Mouse (Mus musculus) urinary bladder, postnatal 4 days (tissue): Measurements from ENCODE around the gene Micall2.
A peak's percentile ranks its signal among the peaks of the same experiment; 100 is the strongest.
"Not testable (repeated sequence)": the region's sequence is repeated elsewhere in the genome, so short reads cannot be mapped to it uniquely, and the experiment has no call there.

Source experiments
- DNase-seq, 2 experiments: peaks; one replicate each; pipeline ENCODE4 v3.0.0; 2021 to 2022; ENCODE audit warnings: low spot score in 2 of 2

The Micall2 gene

GRCm38 (mm10) chr5:139735677-139736503, at the start of gene Micall2:
TSS of gene Micall2 (minus strand) at chr5:139736336.
- DNase-seq, result peak; percentile 97

DNA sequence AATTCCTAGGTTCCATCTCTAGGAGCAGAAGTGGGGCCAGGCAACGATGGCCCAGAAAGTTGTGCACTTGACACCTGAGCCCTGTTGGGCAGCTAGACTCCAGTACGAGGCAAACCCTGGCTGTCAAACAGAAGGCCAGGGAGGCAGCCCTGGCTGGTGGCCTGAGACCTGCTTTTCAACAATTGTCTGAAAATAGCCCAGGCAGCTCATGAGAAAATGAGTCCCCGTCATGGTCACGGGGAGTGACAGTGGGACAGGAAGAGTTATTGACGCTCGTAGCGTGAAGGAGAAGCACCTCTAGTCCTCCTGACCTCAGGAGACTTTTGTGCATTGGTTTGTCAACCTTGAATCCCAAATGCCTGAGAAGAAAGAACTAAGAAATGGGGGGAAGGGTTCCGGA, 45.3 kb upstream of the Micall2 start:
- DNase-seq, result no peak

DNA sequence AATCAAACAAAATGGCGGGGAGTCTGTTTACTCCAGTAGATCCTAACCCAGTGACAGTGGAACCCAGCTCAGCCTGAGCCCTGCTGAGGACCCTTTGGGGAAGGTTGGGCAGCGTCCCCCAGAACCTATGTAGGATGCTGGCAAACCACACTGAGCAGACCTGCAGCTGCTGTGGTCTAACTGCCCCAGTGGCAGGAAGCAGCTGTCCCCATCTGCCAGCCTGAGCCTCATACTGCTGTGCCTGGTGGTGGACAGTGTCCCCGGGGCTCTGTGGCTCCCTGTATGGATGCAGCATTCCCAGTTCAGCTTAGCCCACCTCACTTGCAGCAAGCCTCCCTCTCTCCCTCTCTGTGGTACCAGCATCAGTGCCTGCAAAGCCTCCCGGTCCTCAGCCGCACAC, 40.8 kb upstream of the Micall2 start:
- DNase-seq, result no peak

DNA sequence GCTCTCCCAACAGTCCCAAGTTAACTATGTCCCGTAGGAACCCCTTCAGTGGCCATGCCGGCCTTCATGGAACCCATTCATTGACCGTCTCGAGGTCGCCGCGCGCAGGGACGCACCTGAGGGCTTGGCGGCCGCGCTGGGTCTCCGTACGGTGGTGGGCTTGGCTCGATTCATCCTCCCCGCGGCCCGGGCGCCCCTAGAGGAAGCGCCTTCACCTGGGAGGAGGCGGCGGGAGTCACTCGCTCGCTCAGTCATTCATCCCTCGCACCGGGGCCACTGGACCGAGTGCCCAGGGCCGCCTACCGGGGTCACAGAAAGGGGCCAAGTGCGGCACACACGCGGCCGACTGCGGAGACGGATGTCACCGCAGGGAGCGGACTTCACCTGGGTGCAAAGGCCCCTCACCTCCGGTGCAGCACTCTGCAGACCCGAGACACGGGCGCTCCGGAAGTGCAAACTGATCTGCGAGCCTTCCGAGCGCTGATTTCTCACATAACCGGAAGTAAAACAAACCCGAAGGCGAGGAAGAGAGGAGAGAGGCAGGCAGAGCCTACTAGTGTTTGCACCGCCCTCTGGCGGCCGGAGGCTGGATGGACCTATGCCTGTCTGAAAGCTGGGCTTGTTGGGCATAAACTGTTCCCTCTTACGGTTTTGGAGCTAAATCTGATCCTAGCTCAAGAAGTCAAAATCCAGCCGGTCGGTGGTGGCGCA, 39.2 kb upstream of the Micall2 start, which contains the start of gene Ints1:
Gene Ints1 (minus strand): TSS at position 459 of the 711 bp plus-strand sequence.
- DNase-seq, result peak; percentile 88 to 96

DNA sequence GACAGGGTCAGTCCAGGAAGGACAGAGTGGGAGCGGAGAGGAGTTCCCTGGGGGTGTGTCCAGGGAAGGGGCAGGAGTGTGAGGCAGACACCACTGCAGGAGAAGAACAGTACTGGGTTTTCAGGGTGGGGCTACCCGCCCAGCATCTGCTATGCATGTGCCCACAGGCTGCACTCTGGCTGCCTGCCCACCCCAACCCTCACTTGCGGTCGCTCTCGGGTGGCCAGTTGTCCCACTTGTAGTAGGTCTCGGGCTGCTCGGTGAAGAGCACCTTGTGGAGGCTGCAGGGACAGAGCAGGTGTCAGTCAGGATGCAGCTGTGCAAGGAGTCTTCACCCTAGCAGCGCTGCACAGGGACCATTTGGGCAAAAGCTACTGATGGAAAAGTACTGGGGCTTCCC, 32.1 kb upstream of the Micall2 start:
- DNase-seq, result no peak

DNA sequence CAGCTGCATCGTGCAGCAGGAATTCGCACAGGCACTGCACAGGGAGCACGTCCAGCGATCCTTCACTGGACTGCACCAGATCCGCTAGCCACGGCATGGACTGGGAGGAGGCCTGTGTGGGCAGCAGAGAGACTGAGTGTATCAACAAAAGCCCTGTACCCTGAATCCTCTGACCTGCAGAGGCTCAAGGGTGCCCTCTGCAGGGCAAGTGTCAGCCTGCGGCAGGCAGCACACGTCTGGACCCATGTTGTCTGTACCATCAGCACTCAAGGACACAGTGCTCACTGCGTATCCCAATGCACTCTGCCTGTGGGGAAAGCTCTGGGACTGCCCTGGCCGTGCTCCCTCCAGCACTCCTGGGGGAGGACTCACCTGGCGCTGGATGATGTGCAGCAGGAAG, 28.2 kb upstream of the Micall2 start:
- no peak for DNase-seq

- no peak for DNase-seq
Observed at GRCm38 (mm10) chr5:139758096-139758495, 22.0 kb upstream of the Micall2 start.

DNA sequence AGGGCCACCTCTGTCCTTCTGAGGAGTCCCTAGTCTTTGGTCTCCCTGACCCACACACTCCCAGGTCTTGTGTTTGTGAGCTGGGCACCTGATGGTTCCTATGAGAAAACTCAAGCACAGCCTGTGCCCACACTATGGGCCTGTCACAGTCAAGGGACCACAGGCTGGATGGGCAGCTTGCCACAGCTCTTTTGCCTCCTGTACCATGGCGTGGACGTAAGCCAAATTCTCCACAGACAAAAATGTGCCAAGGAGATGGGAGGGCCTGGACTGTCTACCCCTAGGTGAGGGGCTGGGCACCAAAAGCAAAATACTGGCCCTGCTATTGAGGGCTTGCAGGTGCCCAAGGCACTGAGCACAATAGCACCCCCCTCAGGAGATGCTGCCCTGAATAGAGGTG, 20.4 kb upstream of the Micall2 start:
- no peak for DNase-seq

DNA sequence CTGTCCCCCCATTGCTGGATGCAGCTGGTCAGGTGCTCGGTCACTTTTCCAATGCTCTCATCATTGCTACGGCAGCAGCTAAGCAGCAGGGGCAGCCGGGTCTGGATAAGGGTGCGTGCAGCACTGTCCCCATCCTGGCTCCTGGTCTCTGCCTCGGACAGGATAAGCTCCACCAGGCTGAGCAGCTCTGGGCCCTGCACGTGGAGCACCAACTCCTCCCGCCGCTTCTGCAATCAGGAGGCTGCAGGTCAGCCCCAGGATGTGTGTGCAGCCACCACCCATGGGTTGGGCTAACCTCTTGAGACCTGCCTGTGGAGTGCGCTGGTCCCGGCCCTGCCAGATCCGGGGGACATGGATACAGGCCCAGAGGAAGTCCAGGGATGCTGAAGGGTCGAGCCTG, 20.0 kb upstream of the Micall2 start:
- DNase-seq, result no peak

DNA sequence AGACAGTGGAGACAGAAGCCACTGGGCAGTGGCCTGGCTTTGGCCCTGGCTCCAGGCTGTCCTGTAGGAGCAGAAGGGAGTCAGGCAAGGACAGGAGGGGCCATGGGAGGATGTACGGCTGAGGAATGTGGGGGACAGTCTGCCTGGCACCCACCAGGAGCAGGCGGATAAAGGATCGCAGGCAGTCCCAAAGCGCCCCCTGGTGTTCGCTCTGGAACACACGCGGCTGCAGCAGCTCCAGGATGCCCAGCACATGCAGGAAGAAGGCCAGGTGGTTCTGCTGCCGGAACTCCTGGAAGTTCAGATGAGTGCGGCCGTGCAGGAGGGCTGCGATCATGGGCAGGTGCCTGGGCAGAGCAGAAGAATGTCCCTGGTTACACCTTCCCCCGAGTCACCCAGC, 18.6 kb upstream of the Micall2 start:
- DNase-seq, result no peak

DNA sequence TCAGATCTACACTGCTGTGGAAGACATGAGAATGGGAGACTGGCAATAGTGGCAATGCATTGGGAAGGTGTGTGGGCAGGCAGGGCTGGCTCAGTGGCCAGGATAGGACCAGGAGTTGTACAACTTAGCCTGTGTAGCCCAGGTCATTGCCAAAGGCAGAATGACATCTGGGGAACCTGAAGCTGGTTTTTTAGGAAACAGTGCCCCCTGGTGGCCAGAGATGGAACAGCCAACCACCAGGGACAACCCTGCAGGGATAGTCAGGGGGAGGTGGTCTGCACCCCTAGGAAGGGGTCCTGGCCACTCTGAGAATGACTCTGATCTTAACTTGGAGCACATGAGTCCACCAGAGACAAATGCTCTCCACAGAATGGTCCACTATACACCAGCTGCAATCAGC, 14.4 kb upstream of the Micall2 start:
- no peak for DNase-seq

- DNase-seq, result no peak
Observed at GRCm38 (mm10) chr5:139749413-139750125, 13.4 kb upstream of the Micall2 start.

DNA sequence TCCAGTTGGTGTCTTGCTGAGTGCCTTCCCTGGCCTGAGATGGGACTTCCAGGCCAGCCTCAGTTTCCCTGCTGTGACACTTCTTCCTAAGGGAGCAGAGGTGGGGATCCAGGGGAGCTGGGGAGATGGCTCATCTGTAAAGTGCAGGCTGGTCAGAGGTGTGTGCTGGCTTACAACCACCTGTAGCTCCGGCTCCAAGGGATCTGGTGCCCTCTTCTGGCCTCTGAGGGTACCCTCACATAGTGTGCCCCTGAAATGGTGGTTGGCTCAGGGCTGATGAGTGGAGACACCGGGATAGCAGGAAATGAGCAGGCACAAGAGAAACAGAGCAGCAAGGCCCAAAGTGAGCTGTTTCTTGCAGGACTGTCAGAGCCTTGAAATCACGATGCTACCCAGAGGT, 9.6 kb upstream of the Micall2 start:
- peak in 1 of 2 experiments; percentile 49 for DNase-seq

DNA sequence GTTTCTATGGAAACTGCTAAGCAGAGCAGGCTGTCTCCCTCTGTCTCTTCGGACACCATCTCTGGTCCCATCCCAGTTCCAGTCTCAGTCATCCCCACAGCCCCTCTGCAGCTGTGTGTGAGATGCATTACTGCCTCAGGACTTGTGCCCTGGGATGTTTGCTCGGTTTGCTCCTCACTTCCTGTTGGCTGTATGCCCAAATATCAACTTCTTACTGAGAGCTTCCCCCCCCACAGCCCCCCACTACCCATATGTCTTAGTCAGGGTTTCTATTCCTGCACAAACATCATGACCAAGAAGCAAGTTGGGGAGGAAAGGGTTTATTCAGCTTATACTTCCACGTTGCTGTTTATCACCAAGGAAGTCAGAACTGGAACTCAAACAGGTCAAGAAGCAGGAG, 6.5 kb upstream of the Micall2 start:
- not testable (repeated sequence) for DNase-seq

GRCm38 (mm10) chr5:139738592-139739315, 2.6 kb upstream of the Micall2 start:
- DNase-seq, result no peak

DNA sequence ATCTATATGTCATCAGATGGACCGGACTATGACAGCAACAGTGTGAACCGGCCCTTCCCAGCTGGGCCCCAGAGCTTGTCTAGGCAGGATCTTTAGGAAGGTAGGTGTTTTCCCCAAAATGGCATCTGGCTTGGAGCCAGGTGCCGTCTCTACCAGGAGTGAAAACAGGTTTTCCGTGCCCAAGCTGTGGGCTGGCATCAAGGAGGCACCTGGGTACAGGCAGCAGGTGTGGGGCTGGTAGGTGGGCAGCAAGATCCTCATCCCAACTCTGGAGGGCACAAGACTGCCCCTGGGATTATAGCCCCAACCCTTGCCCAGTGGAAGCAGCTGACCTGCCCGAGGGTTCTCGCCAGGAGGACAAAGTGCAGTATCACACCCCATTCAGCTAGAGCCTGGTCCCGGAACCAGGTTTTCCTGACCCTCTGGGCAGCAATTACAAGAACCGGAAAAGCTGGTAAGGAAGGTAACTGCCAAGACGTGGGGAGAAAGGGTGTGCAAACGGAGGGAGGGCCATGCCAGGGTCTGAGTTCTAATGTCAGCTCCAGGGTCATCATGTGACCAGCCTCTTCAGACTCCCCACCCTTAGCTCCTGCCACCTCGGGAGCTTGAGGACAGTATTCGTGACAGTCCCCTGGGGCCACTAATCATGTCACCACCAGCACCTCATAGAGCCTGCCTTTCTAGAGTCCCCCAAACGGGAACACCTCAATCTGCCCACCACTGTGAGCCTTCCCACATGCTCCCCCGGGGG, 1.9 kb upstream of the Micall2 start:
- DNase-seq, result no peak

DNA sequence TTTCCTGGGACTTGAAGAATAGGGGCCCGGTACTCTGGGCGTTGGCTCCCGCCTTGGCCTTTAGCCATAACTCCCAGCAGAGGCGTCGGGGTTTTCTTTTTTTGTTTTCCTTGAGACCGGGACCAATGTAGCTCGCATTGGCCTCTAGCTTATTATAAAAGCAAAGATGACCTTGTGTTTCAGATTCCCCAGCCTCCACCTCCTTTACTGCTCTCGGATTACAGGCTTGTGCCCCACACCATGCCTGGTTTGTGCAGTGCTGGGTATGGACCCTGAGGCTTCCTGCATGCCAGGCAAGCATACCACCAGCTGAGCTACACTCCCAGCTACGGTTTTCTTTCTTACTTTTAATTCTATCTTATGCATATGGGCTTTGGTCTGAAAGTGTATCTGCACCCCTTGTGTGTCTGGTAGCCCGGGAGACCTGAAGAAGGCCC, 386 bp upstream of the Micall2 start:
- DNase-seq, result no peak

- DNase-seq, result no peak
Observed at GRCm38 (mm10) chr5:139734746-139735145, 1.4 kb downstream of the Micall2 start.

- DNase-seq, result no peak
Observed at GRCm38 (mm10) chr5:139734016-139734415, 2.1 kb downstream of the Micall2 start.

- DNase-seq, result no peak
Observed at GRCm38 (mm10) chr5:139732634-139733107, 3.5 kb downstream of the Micall2 start.
